Mouse (Mus musculus) liver, embryonic 13.5 days (tissue): Measurements from ENCODE around the gene Trak1. TPM values are rescaled to one million over a fixed set of nuclear protein-coding genes. Genes with fewer than 3 reads are reported as not detected.
A peak's percentile ranks its signal among the peaks of the same experiment; 100 is the strongest.

Experiments
- ATAC-seq: fragments of 200-750 bp; cut with Nextera tagmentation; 2 replicates; pipeline ENCODE4 v1.8.0; 2017; ENCODE audit warnings: low read depth, mild to moderate bottlenecking, moderate number of reproducible peaks, moderate library complexity
- DNase-seq: peaks from one replicate; pipeline ENCODE4 v3.0.0; 2022
- H3K27ac ChIP-seq: fragments of 300-500 bp; sonication (generic); 2 replicates; pipeline ENCODE4 v1.5.1; 2015; ENCODE audit warnings: moderate library complexity, mild to moderate bottlenecking, inconsistent platforms
- H3K27me3 ChIP-seq: fragments of 300-500 bp; sonication (generic); 2 replicates; pipeline ENCODE4 v1.6.1; 2015; ENCODE audit warnings: mild to moderate bottlenecking, inconsistent platforms
- H3K36me3 ChIP-seq: fragments of 300-500 bp; sonication (generic); 2 replicates; pipeline ENCODE4 v1.6.1; 2015; ENCODE audit warnings: mild to moderate bottlenecking, inconsistent platforms
- H3K4me1 ChIP-seq: fragments of 300-500 bp; sonication (generic); replicated peaks from 2 replicates; pipeline ENCODE4 v1.6.1; 2015; ENCODE audit warnings: inconsistent platforms
- H3K4me2 ChIP-seq: fragments of 300-500 bp; sonication (generic); 2 replicates; pipeline ENCODE4 v1.6.1; 2015; ENCODE audit warnings: inconsistent platforms, mild to moderate bottlenecking, moderate library complexity
- H3K4me3 ChIP-seq: fragments of 300-500 bp; sonication (generic); replicated peaks from 2 replicates; pipeline ENCODE4 v1.5.1; 2015; ENCODE audit warnings: mild to moderate bottlenecking, inconsistent platforms
- H3K9ac ChIP-seq: fragments of 300-500 bp; sonication (generic); 2 replicates; pipeline ENCODE4 v1.6.1; 2015; ENCODE audit warnings: mild to moderate bottlenecking, inconsistent platforms
- H3K9me3 ChIP-seq: fragments of 300-500 bp; sonication (generic); replicated peaks from 2 replicates; pipeline ENCODE4 v1.6.1; 2016; ENCODE audit warnings: inconsistent platforms
- WGBS: fragments of 180-500 bp; shearing (Covaris S2); methylation state at CpG from one replicate; pipeline ENCODE4 v1.1.7; 2015; ENCODE audit not compliant: insufficient replicate concordance; 5-methylcytosine and 5-hydroxymethylcytosine counted together
- polyA plus RNA-seq: library from polyadenylated mRNA; unstranded; fragments of >200 nt; fragmentation: Nextera tagmentation; extraction: Ambion mirVana; gene quantifications from 2 replicates; pipeline ENCODE4 v1.2.1, GENCODE M21; 2015

Gene Trak1
- polyA plus RNA-seq, 1 experiment from 2014 or later: 3.6 TPM

- H3K9me3 ChIP-seq: no peaks in the 10 kb centered on the region
- H3K4me3 ChIP-seq: no peak overlapping the region
- no peak overlapping the region for H3K27ac ChIP-seq
- no peak overlapping the region for H3K9ac ChIP-seq
- DNase-seq: no peak
- H3K4me1 ChIP-seq: peaks cover 13% of the 10 kb centered on the region
- 69% methylated on average over 3 of the region's 3 CpGs for WGBS
- ATAC-seq: no peak
- no peaks in the 10 kb centered on the region for H3K36me3 ChIP-seq
- H3K4me2 ChIP-seq: no peak overlapping the region
- H3K27me3 ChIP-seq: no peaks in the 10 kb centered on the region
Measured at GRCm38 (mm10) chr9:121337938-121338289, 40.6 kb downstream of the Trak1 start.

GRCm38 (mm10) chr9:121341832-121342231, 44.5 kb downstream of the Trak1 start:
- DNase-seq (no peak), ATAC-seq (no peak)
- H3K4me2 ChIP-seq: no peak overlapping the region
- H3K27ac ChIP-seq: no peak overlapping the region
- no peaks in the 10 kb centered on the region for H3K36me3 ChIP-seq
- no peaks in the 10 kb centered on the region for H3K9me3 ChIP-seq
- no peak overlapping the region for H3K4me3 ChIP-seq
- no peak overlapping the region for H3K9ac ChIP-seq
- WGBS: 83% methylated on average over 7 of the region's 7 CpGs
- no peaks in the 10 kb centered on the region for H3K27me3 ChIP-seq
- peaks cover 13% of the 10 kb centered on the region for H3K4me1 ChIP-seq

- Histone ChIP-seq H3K9ac (no peak overlapping the region), H3K27ac (no peak overlapping the region), H3K9me3 (no peaks in the 10 kb centered on the region), H3K4me1 (peaks cover 17% of the 10 kb centered on the region), H3K36me3 (no peaks in the 10 kb centered on the region), H3K4me3 (no peak overlapping the region), H3K4me2 (no peak overlapping the region), H3K27me3 (no peaks in the 10 kb centered on the region)
- DNase-seq (no peak), ATAC-seq (no peak)
- WGBS: 80% methylated on average over 5 of the region's 5 CpGs
Measured at GRCm38 (mm10) chr9:121342510-121343110, 45.3 kb downstream of the Trak1 start.

- Histone ChIP-seq H3K4me2 (no peak overlapping the region), H3K27ac (no peak overlapping the region), H3K36me3 (no peaks in the 10 kb centered on the region), H3K27me3 (no peaks in the 10 kb centered on the region), H3K4me3 (no peak overlapping the region), H3K9ac (no peak overlapping the region), H3K4me1 (peaks cover 24% of the 10 kb centered on the region), H3K9me3 (no peaks in the 10 kb centered on the region)
- DNase-seq (no peak), ATAC-seq (no peak)
- 68% methylated on average over 14 of the region's 14 CpGs for WGBS
Measured at GRCm38 (mm10) chr9:121343122-121343876, 46.0 kb downstream of the Trak1 start.

GRCm38 (mm10) chr9:121344344-121344743, 47.0 kb downstream of the Trak1 start:
- Histone ChIP-seq H3K4me2 (no peak overlapping the region), H3K4me1 (peaks cover 34% of the 10 kb centered on the region), H3K9me3 (no peaks in the 10 kb centered on the region), H3K27me3 (no peaks in the 10 kb centered on the region), H3K36me3 (no peaks in the 10 kb centered on the region), H3K9ac (no peak overlapping the region), H3K27ac (no peak overlapping the region), H3K4me3 (no peak overlapping the region)
- DNase-seq: no peak
- ATAC-seq: no peak
- WGBS: 67% methylated on average over 3 of the region's 3 CpGs

- WGBS: 84% methylated on average over 15 of the region's 15 CpGs
- Histone ChIP-seq H3K4me1 (peaks cover 38% of the 10 kb centered on the region), H3K27ac (no peak overlapping the region)
Measured at GRCm38 (mm10) chr9:121345427-121346130, 48.3 kb downstream of the Trak1 start.

GRCm38 (mm10) chr9:121346635-121347034, 49.3 kb downstream of the Trak1 start:
- no peaks in the 10 kb centered on the region for H3K36me3 ChIP-seq
- no peaks in the 10 kb centered on the region for H3K27me3 ChIP-seq
- 45% methylated on average over 5 of the region's 5 CpGs for WGBS
- no peaks in the 10 kb centered on the region for H3K9me3 ChIP-seq
- H3K9ac ChIP-seq: no peak overlapping the region
- H3K4me2 ChIP-seq: no peak overlapping the region
- peaks cover 48% of the 10 kb centered on the region for H3K4me1 ChIP-seq
- H3K4me3 ChIP-seq: no peak overlapping the region
- DNase-seq (no peak), ATAC-seq (no peak)
- no peak overlapping the region for H3K27ac ChIP-seq

More at GRCm38 (mm10) chr9:121345427-121346130, 48.3 kb downstream of the Trak1 start:
- Histone ChIP-seq H3K9me3 (no peaks in the 10 kb centered on the region), H3K27me3 (no peaks in the 10 kb centered on the region), H3K4me2 (no peak overlapping the region), H3K4me3 (no peak overlapping the region), H3K9ac (no peak overlapping the region), H3K36me3 (no peaks in the 10 kb centered on the region)
- DNase-seq (no peak), ATAC-seq (no peak)

- peaks cover 55% of the 10 kb centered on the region for H3K4me1 ChIP-seq
- DNase-seq: no peak
- WGBS: 50% methylated on average over 10 of the region's 10 CpGs
- no peaks in the 10 kb centered on the region for H3K27me3 ChIP-seq
- no peak overlapping the region for H3K27ac ChIP-seq
- no peaks in the 10 kb centered on the region for H3K36me3 ChIP-seq
- no peak overlapping the region for H3K4me2 ChIP-seq
- no peak overlapping the region for H3K9ac ChIP-seq
- no peak for ATAC-seq
- no peaks in the 10 kb centered on the region for H3K9me3 ChIP-seq
- no peak overlapping the region for H3K4me3 ChIP-seq
Measured at GRCm38 (mm10) chr9:121347981-121348380, 50.7 kb downstream of the Trak1 start.

GRCm38 (mm10) chr9:121348476-121348875, 51.2 kb downstream of the Trak1 start:
- Histone ChIP-seq H3K27me3 (no peaks in the 10 kb centered on the region), H3K4me1 (peaks cover 55% of the 10 kb centered on the region), H3K36me3 (no peaks in the 10 kb centered on the region), H3K9me3 (no peaks in the 10 kb centered on the region), H3K4me3 (no peak overlapping the region), H3K4me2 (no peak overlapping the region), H3K9ac (no peak overlapping the region), H3K27ac (no peak overlapping the region)
- 25% methylated on average over 5 of the region's 5 CpGs for WGBS
- ATAC-seq (0 out of 2 replicates have a peak, but pooled peaks have one; percentile 30), DNase-seq (no peak)

- 76% methylated on average over 8 of the region's 8 CpGs for WGBS
- H3K4me3 ChIP-seq: no peak overlapping the region
- ATAC-seq: no peak
- no peaks in the 10 kb centered on the region for H3K9me3 ChIP-seq
- H3K36me3 ChIP-seq: no peaks in the 10 kb centered on the region
- H3K9ac ChIP-seq: no peak overlapping the region
- peaks cover 55% of the 10 kb centered on the region for H3K4me1 ChIP-seq
- DNase-seq: no peak
- H3K4me2 ChIP-seq: no peak overlapping the region
- no peaks in the 10 kb centered on the region for H3K27me3 ChIP-seq
- no peak overlapping the region for H3K27ac ChIP-seq
Measured at GRCm38 (mm10) chr9:121349111-121349510, 51.8 kb downstream of the Trak1 start.

GRCm38 (mm10) chr9:121350601-121351000, 53.3 kb downstream of the Trak1 start:
- Histone ChIP-seq H3K4me1 (peaks cover 61% of the 10 kb centered on the region), H3K9me3 (no peaks in the 10 kb centered on the region), H3K36me3 (no peaks in the 10 kb centered on the region), H3K9ac (no peak overlapping the region), H3K4me2 (no peak overlapping the region), H3K4me3 (no peak overlapping the region), H3K27ac (no peak overlapping the region), H3K27me3 (no peaks in the 10 kb centered on the region)
- DNase-seq (no peak), ATAC-seq (no peak)
- 57% methylated on average over 3 of the region's 3 CpGs for WGBS
